Comparison of ENCODE assay signal across 10 mouse cellular contexts in the genomic region with DNA sequence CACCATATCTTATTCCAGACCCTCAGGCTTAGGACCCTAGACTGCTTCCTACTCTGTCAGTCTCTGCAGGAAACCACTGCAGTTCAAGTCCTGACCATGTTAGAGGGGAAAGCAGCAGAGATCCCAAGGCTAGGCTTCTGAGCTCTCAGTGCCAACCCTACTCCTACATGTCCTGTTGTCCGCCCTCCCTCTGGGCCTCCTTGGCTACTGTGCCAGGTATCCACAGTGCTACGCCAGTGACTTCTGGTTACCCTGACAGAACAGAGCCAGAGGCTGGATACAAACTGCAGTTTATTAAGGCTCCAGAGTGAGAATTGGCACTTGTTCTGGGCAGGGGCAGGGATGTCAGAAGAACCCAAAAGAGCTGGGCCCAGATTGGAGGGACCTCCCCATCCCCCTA. TPM values are rescaled to one million over a fixed set of nuclear protein-coding genes. Genes with fewer than 3 reads are reported as not detected.
A peak's percentile ranks its signal among the peaks of the same experiment; 100 is the strongest.
DNase-seq lines count a peak whose midpoint lies in the region; ATAC-seq and TF ChIP-seq lines count a peak whose summit lies in the region.
"Had no signal": no experiment of that assay in that cellular context is flagged by ENCODE, and none has a peak within 500 bp of the region (broad histone marks: within the 10 kb centered on the region; RNA-seq: fewer than 3 reads in every experiment).

No protein-coding gene starts in this region.

- no peak overlapping the region for H3K4me3 ChIP-seq in embryonic facial prominence, embryonic 11.5 days (ENCODE audit: low read depth, low read length)
- no peak overlapping the region for H3K4me3 ChIP-seq in embryonic facial prominence, embryonic 10.5 days
- H3K4me3 ChIP-seq in left cerebral cortex, adult 2 months: no peak overlapping the region
- H3K4me3 ChIP-seq in limb, embryonic 13.5 days: no peak overlapping the region

- 93% methylated on average over 2 of the region's 2 CpGs for WGBS in embryonic facial prominence, embryonic 11.5 days
- 80% methylated on average over 2 of the region's 2 CpGs for whole genome bisulfite sequencing in embryonic facial prominence, embryonic 10.5 days
- WGBS in limb, embryonic 13.5 days: 100% methylated on average over 2 of the region's 2 CpGs

- no peak overlapping the region for H3K9ac ChIP-seq in embryonic facial prominence, embryonic 11.5 days (replicated peaks; ENCODE audit: low read length)
- H3K9ac ChIP-seq in limb, embryonic 13.5 days: no peak overlapping the region

- ATAC-seq in embryonic facial prominence, embryonic 11.5 days (replicated peaks; ENCODE audit: insufficient number of reproducible peaks, low FRiP score, low TSS enrichment, low read depth): peak; percentile 10; the same call in 1 of the 2 replicates
- ATAC-seq in limb, embryonic 13.5 days (ENCODE audit: low FRiP score, low read depth): no peak

- no peaks in the 10 kb centered on the region for H3K27me3 ChIP-seq in embryonic facial prominence, embryonic 11.5 days (ENCODE audit: control insufficient read depth, insufficient read depth, low read length)
- H3K27me3 ChIP-seq in embryonic facial prominence, embryonic 10.5 days (replicated peaks; ENCODE audit: low read depth, poor library complexity, severe bottlenecking): no peaks in the 10 kb centered on the region
- H3K27me3 ChIP-seq in limb, embryonic 13.5 days: no peaks in the 10 kb centered on the region
- H3K27me3 ChIP-seq: embryonic facial prominence, embryonic 13.5 days had no signal

- no peak; the same call in 1 of the 2 replicates for TF ChIP-seq CTCF in left cerebral cortex, adult 2 months (IDR thresholded peaks at IDR 0.05)

- no peak for DNase-seq in embryonic facial prominence, embryonic 11.5 days (ENCODE audit: low spot score)
- DNase-seq in embryonic facial prominence, embryonic 10.5 days (ENCODE audit: low spot score): no peak
- no peak for DNase-seq in left cerebral cortex, adult 2 months (ENCODE audit: extremely low spot score in 1 of 2, low spot score in 2 of 2)
- no peak for DNase-seq in left cerebral cortex, postnatal 36 days (ENCODE audit: low spot score in 2 of 2)
- DNase-seq in cerebellum, postnatal 10 days: peak; percentile 61
- no peak for DNase-seq in left cerebral cortex, postnatal 25 days (ENCODE audit: low spot score in 2 of 2)
- no peak for DNase-seq in right cerebral cortex, postnatal 14 days

- H3K9me3 ChIP-seq in embryonic facial prominence, embryonic 11.5 days (replicated peaks; ENCODE audit: control insufficient read depth, low read length): no peaks in the 10 kb centered on the region
- no peaks in the 10 kb centered on the region for H3K9me3 ChIP-seq in embryonic facial prominence, embryonic 10.5 days
- no peaks in the 10 kb centered on the region for H3K9me3 ChIP-seq in limb, embryonic 13.5 days
- H3K9me3 ChIP-seq: embryonic facial prominence, embryonic 13.5 days had no signal

- H3K4me2 ChIP-seq in embryonic facial prominence, embryonic 11.5 days (ENCODE audit: low read depth, low read length): peak overlapping the region; percentile 10; the same call in 1 of the 2 replicates
- no peak overlapping the region for H3K4me2 ChIP-seq in limb, embryonic 13.5 days (replicated peaks)

- H3K36me3 ChIP-seq in embryonic facial prominence, embryonic 11.5 days (replicated peaks; ENCODE audit: control insufficient read depth, insufficient read depth, low read depth, low read length): peaks cover 9% of the 10 kb centered on the region
- H3K36me3 ChIP-seq in embryonic facial prominence, embryonic 10.5 days (replicated peaks): peaks cover 72% of the 10 kb centered on the region
- H3K36me3 ChIP-seq in limb, embryonic 13.5 days: peaks cover 67% of the 10 kb centered on the region

- intact Hi-C loops in left cerebral cortex, adult 2 months (cut with DNase I): loop anchor here (2.0 kb wide), 1 partner anchor 58 kb away; the partner anchor contains the start of gene Mrpl17
- intact Hi-C loops in left cerebral cortex, postnatal 36 days (cut with DNase I): no loop called here
- intact Hi-C loops in left cerebral cortex, postnatal 25 days (cut with DNase I): loop anchor here (2.0 kb wide), 1 partner anchor 58 kb away; the partner anchor contains the start of gene Mrpl17

- H3K27ac ChIP-seq in embryonic facial prominence, embryonic 11.5 days (replicated peaks; ENCODE audit: low read depth, low read length): no peak overlapping the region
- H3K27ac ChIP-seq in embryonic facial prominence, embryonic 10.5 days (replicated peaks): no peak overlapping the region
- peak overlapping the region; percentile 96 for H3K27ac ChIP-seq in left cerebral cortex, adult 2 months
- 0 out of 2 replicates have a peak overlapping the region, but pooled peaks have one; percentile 1 for H3K27ac ChIP-seq in limb, embryonic 13.5 days
- H3K27ac ChIP-seq: embryonic facial prominence, embryonic 13.5 days; liver, embryonic 14.5 days had no signal

- no peaks in the 10 kb centered on the region for H3K4me1 ChIP-seq in embryonic facial prominence, embryonic 11.5 days (ENCODE audit: control insufficient read depth, insufficient read depth, low read length)
- H3K4me1 ChIP-seq in embryonic facial prominence, embryonic 10.5 days: peaks cover 14% of the 10 kb centered on the region
- peaks cover 5% of the 10 kb centered on the region for H3K4me1 ChIP-seq in limb, embryonic 13.5 days

RNA-seq across cellular contexts. Expression of gene Tpp1, which starts 0.7 kb away (rescaled TPM):
- 38.1 and 42.6 TPM in 2 replicates for polyA plus RNA-seq in embryonic facial prominence, embryonic 11.5 days (2014; fragmentation: Nextera tagmentation; extraction: Ambion mirVana)
- polyA plus RNA-seq in embryonic facial prominence, embryonic 10.5 days (2016; fragmentation: Nextera tagmentation; extraction: Ambion mirVana): 45.0 and 49.2 TPM in 2 replicates
- total RNA-seq in left cerebral cortex, adult 2 months (2021): 10 to 100 TPM; 68.2 to 68.4 TPM
- total RNA-seq in left cerebral cortex, postnatal 36 days (2021): 10 to 100 TPM; 59.6 to 73.9 TPM
- 42.5 and 50.8 TPM in 2 replicates for polyA plus RNA-seq in limb, embryonic 13.5 days (2015; fragmentation: Nextera tagmentation; extraction: Ambion mirVana)
- total RNA-seq in left cerebral cortex, postnatal 25 days (2021): 10 to 100 TPM; 54.2 to 60.3 TPM

RNA-seq across cellular contexts. Expression of gene Taf10, which starts 8.6 kb away (rescaled TPM):
- polyA plus RNA-seq in embryonic facial prominence, embryonic 11.5 days (2014; fragmentation: Nextera tagmentation; extraction: Ambion mirVana): 168 and 181 TPM in 2 replicates
- 154 and 163 TPM in 2 replicates for polyA plus RNA-seq in embryonic facial prominence, embryonic 10.5 days (2016; fragmentation: Nextera tagmentation; extraction: Ambion mirVana)
- 100 to 1,000 TPM; 110 to 111 TPM for total RNA-seq in left cerebral cortex, adult 2 months (2021)
- 100 to 1,000 TPM; 112 to 127 TPM for total RNA-seq in left cerebral cortex, postnatal 36 days (2021)
- 118 and 133 TPM in 2 replicates for polyA plus RNA-seq in limb, embryonic 13.5 days (2015; fragmentation: Nextera tagmentation; extraction: Ambion mirVana)
- 100 to 1,000 TPM; 116 to 119 TPM for total RNA-seq in left cerebral cortex, postnatal 25 days (2021)

RNA-seq across cellular contexts. Expression of gene Rrp8, which starts 15.5 kb away (rescaled TPM):
- 46.2 and 51.2 TPM in 2 replicates for polyA plus RNA-seq in embryonic facial prominence, embryonic 11.5 days (2014; fragmentation: Nextera tagmentation; extraction: Ambion mirVana)
- polyA plus RNA-seq in embryonic facial prominence, embryonic 10.5 days (2016; fragmentation: Nextera tagmentation; extraction: Ambion mirVana): 45.3 and 45.4 TPM in 2 replicates
- 10 to 100 TPM; 12.3 to 13.5 TPM for total RNA-seq in left cerebral cortex, adult 2 months (2021)
- 10 to 100 TPM; 13.0 to 14.0 TPM for total RNA-seq in left cerebral cortex, postnatal 36 days (2021)
- polyA plus RNA-seq in limb, embryonic 13.5 days (2015; fragmentation: Nextera tagmentation; extraction: Ambion mirVana): 44.0 and 44.3 TPM in 2 replicates
- 10 to 100 TPM; 11.0 to 12.6 TPM for total RNA-seq in left cerebral cortex, postnatal 25 days (2021)

RNA-seq across cellular contexts. Expression of gene Ilk, which starts 16.3 kb away (rescaled TPM):
- 239 TPM in 2 replicates for polyA plus RNA-seq in embryonic facial prominence, embryonic 11.5 days (2014; fragmentation: Nextera tagmentation; extraction: Ambion mirVana)
- 214 and 219 TPM in 2 replicates for polyA plus RNA-seq in embryonic facial prominence, embryonic 10.5 days (2016; fragmentation: Nextera tagmentation; extraction: Ambion mirVana)
- total RNA-seq in left cerebral cortex, adult 2 months (2021): 10 to 100 TPM; 67.4 to 73.5 TPM
- 10 to 100 TPM; 78.8 to 81.7 TPM for total RNA-seq in left cerebral cortex, postnatal 36 days (2021)
- polyA plus RNA-seq in limb, embryonic 13.5 days (2015; fragmentation: Nextera tagmentation; extraction: Ambion mirVana): 312 and 317 TPM in 2 replicates
- total RNA-seq in left cerebral cortex, postnatal 25 days (2021): 10 to 100 TPM; 75.7 to 77.6 TPM

RNA-seq across cellular contexts. Expression of gene Dchs1, which starts 34.7 kb away (rescaled TPM):
- polyA plus RNA-seq in embryonic facial prominence, embryonic 11.5 days (2014; fragmentation: Nextera tagmentation; extraction: Ambion mirVana): 18.5 and 19.3 TPM in 2 replicates
- polyA plus RNA-seq in embryonic facial prominence, embryonic 10.5 days (2016; fragmentation: Nextera tagmentation; extraction: Ambion mirVana): 13.7 and 14.8 TPM in 2 replicates
- 10 to 100 TPM; 10.1 to 10.9 TPM for total RNA-seq in left cerebral cortex, adult 2 months (2021)
- total RNA-seq in left cerebral cortex, postnatal 36 days (2021): 10 to 100 TPM in 1 of 2 experiments, 1 to 10 TPM in 1; 8.6 to 11.5 TPM
- 20.5 and 22.2 TPM in 2 replicates for polyA plus RNA-seq in limb, embryonic 13.5 days (2015; fragmentation: Nextera tagmentation; extraction: Ambion mirVana)
- total RNA-seq in left cerebral cortex, postnatal 25 days (2021): 10 to 100 TPM; 10.9 to 11.3 TPM

Comparison
In these comparisons a context has a peak if more than half of its experiments do, and no peak if none do; other contexts are left out.
1. DNase-seq: peak in cerebellum, postnatal 10 days (2 of 2); none in embryonic facial prominence, embryonic 11.5 days (single experiment), embryonic facial prominence, embryonic 10.5 days (single experiment), left cerebral cortex, adult 2 months (0 of 2), left cerebral cortex, postnatal 36 days (0 of 2), left cerebral cortex, postnatal 25 days (0 of 2) and right cerebral cortex, postnatal 14 days (single experiment).
2. H3K27ac ChIP-seq: peak in left cerebral cortex, adult 2 months (single experiment) and limb, embryonic 13.5 days (single experiment); none in embryonic facial prominence, embryonic 11.5 days (single experiment) and embryonic facial prominence, embryonic 10.5 days (single experiment).